Mouse (Mus musculus) forebrain, embryonic 14.5 days (tissue): Measurements from ENCODE around the gene Acox3. TPM values are rescaled to one million over a fixed set of nuclear protein-coding genes. Genes with fewer than 3 reads are reported as not detected.

Source experiments
- ATAC-seq: fragments of 200-750 bp; cut with Nextera tagmentation; 2 replicates; pipeline ENCODE4 v1.8.0; 2017; ENCODE audit warnings: mild to moderate bottlenecking, moderate library complexity
- DNase-seq: peaks from one replicate; pipeline ENCODE4 v3.0.0-alpha.2; 2015; ENCODE audit warnings: low spot score
- H3K27ac ChIP-seq: fragments of 300-500 bp; sonication (generic); 2 replicates; pipeline ENCODE4 v1.5.1; 2014; ENCODE audit warnings: low read depth, mild to moderate bottlenecking, control low read depth, low read length, moderate library complexity
- H3K27me3 ChIP-seq: fragments of 300-500 bp; sonication (generic); replicated peaks from 2 replicates; pipeline ENCODE4 v1.6.1; 2014; ENCODE audit warnings: low read length, control low read depth, mixed read lengths; ENCODE audit not compliant: control insufficient read depth, insufficient read depth
- H3K36me3 ChIP-seq: fragments of 300-500 bp; sonication (generic); 2 replicates; pipeline ENCODE4 v1.6.1; 2014; ENCODE audit warnings: low read length, control low read depth; ENCODE audit not compliant: control insufficient read depth, insufficient read depth
- H3K4me1 ChIP-seq: fragments of 300-500 bp; sonication (generic); 2 replicates; pipeline ENCODE4 v1.6.1; 2014; ENCODE audit warnings: antibody characterized with exemption, low read length, control low read depth; ENCODE audit not compliant: control insufficient read depth, insufficient read depth
- H3K4me2 ChIP-seq: fragments of 300-500 bp; sonication (generic); 2 replicates; pipeline ENCODE4 v1.6.1; 2014; ENCODE audit warnings: mild to moderate bottlenecking, control low read depth, low read length
- H3K4me3 ChIP-seq: fragments of 300-500 bp; sonication (generic); 2 replicates; pipeline ENCODE4 v1.5.1; 2014; ENCODE audit warnings: low read depth, low read length, control low read depth
- H3K9ac ChIP-seq: fragments of 300-500 bp; sonication (generic); 2 replicates; pipeline ENCODE4 v1.6.1; 2014; ENCODE audit warnings: mild to moderate bottlenecking, low read length, control low read depth, moderate library complexity
- H3K9me3 ChIP-seq: fragments of 300-500 bp; sonication (generic); replicated peaks from 2 replicates; pipeline ENCODE4 v1.6.1; 2016; ENCODE audit warnings: low read length, control low read depth, mixed read lengths; ENCODE audit not compliant: control insufficient read depth
- WGBS: fragments of 180-500 bp; shearing (Covaris S2); extraction: QIAGEN DNeasy Blood & Tissue Kit; methylation state at CpG from one replicate; pipeline ENCODE4 v1.1.7; 2014; 5-methylcytosine and 5-hydroxymethylcytosine counted together
- polyA plus RNA-seq: library from polyadenylated mRNA; unstranded; fragments of >200 nt; fragmentation: Nextera tagmentation; extraction: Ambion mirVana; gene quantifications from 2 replicates; pipeline ENCODE4 v1.2.1, GENCODE M21; 2014

Gene Acox3
- polyA plus RNA-seq = 14.5 and 15.2 TPM in 2 replicates

DNA sequence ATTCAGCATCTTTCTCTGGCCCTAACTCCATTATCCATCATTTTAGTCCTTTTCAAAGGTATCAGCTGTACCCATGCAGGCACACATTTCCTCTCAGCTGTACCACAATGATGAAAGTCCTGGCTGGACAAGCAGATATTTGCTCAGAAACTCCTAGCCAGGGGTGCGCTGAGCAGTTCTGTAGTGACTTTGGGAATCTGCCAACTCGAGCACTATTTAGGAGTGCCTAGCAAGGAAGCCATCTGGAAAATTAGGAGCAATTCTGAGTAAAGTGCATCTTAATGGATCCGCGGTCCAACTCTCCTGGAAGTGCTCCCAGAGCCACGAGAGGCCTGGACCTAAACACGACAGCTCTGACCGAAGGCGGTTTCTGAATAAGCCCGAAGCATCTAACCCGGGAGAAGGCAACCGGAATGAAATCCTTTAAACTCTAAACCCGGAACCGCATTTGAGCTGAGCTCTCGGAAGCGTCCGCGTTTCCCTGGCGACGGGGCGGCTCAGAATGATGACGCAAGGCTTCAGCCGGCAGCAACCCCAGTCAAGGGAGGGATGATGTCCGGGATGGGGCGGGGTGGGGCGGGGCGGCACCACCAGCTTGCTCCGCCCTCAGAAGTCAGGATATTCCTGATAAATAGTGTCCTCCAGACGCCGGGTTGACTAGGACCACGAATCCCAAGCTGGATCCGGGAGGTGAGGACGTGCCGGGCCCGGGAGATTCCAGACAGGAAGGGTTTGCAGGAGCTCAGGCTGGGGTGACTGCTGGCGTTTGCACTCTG lies at the start of gene Acox3:
Acox3 (plus strand) TSS at position 596 of the 776 bp plus-strand sequence.
- WGBS = under 1% methylated on average over 35 of the region's 35 CpGs
- no peaks in the 10 kb centered on the region for H3K36me3 ChIP-seq
- ATAC-seq (peak; percentile 97), DNase-seq (peak; percentile 98)
- peak within 1 kb of the TSS; percentile 84 for H3K4me2 ChIP-seq
- no peaks in the 10 kb centered on the region for H3K27me3 ChIP-seq
- no peaks in the 10 kb centered on the region for H3K9me3 ChIP-seq
- peak within 1 kb of the TSS; percentile 57 for H3K4me3 ChIP-seq
- H3K9ac ChIP-seq = peak within 1 kb of the TSS; percentile 64
- no peak within 1 kb of the TSS; the same call in 1 of the 2 replicates for H3K27ac ChIP-seq
- H3K4me1 ChIP-seq = peaks cover 12% of the 10 kb centered on the region

DNA sequence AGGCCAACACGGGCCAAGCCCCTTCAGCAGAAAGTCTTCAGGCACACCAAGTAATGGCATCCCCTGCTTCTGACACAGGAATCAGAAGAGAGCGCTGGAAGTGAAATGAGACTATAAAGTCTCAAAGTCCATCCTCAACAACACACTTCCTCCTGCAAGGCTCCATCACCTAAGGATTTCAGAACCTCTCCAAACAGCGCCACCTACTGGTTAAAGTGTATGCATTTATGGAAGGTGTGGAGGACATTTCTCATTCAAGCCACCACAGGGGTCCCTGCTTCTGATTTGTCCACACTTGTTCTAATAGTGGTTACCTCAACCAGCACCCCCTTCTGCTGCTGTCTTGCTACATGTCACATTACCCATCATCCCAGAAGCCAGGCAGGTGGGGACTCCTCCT lies 46.6 kb upstream of the Acox3 start:
- no peak overlapping the region for H3K9ac ChIP-seq
- DNase-seq (peak; percentile 16), ATAC-seq (no peak)
- no peaks in the 10 kb centered on the region for H3K9me3 ChIP-seq
- no peak overlapping the region for H3K27ac ChIP-seq
- H3K4me3 ChIP-seq = no peak overlapping the region
- no peaks in the 10 kb centered on the region for H3K4me1 ChIP-seq
- no peaks in the 10 kb centered on the region for H3K36me3 ChIP-seq
- no peak overlapping the region for H3K4me2 ChIP-seq
- WGBS = 69% methylated on average over 3 of the region's 3 CpGs
- H3K27me3 ChIP-seq = no peaks in the 10 kb centered on the region

DNA sequence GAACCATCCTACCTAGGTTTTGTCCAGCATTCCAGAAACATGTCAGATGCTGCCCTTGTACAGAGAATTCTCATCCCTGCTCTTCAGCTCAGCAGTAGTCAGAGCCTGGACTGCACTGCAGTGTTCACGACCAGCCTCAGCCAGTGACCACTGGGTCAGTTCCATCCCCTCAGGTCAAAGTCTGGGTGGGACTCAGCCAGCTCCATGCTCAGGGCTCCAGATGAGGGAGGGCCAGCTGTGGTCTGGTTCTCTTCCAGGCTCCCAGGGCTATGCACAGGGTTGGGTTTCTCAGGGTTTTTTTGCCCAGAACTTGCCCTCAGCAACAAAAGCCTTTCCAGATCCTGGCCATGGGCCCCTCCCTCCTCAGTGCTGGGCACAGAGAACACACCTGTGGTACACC lies 45.4 kb upstream of the Acox3 start:
- Histone ChIP-seq H3K27ac (no peak overlapping the region), H3K4me1 (no peaks in the 10 kb centered on the region), H3K27me3 (no peaks in the 10 kb centered on the region), H3K4me2 (no peak overlapping the region), H3K9me3 (no peaks in the 10 kb centered on the region), H3K36me3 (no peaks in the 10 kb centered on the region), H3K4me3 (no peak overlapping the region), H3K9ac (no peak overlapping the region)
- WGBS = 67% methylated on average over 1 of the region's 1 CpGs
- ATAC-seq (no peak), DNase-seq (no peak)

DNA sequence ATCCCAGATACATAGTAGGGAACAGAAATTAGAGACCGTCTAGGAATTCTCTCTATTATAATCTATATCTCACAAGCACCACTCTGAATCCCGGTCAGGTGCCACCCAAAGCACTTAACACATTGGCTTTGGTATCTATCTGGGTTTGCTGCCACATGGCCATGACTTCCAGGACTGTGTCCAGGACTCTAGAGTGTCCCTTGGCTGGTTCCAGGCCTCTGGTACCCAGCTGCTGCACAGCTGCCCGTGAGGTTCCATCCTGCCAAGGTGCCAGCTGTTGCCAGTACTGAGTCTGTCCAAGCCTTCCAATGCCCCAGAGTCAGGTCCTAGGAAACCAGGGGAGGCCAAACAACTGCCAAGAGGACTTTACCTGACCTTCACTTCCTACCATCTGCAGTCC lies 44.8 kb upstream of the Acox3 start:
- Histone ChIP-seq H3K27me3 (no peaks in the 10 kb centered on the region), H3K4me2 (no peak overlapping the region)

DNA sequence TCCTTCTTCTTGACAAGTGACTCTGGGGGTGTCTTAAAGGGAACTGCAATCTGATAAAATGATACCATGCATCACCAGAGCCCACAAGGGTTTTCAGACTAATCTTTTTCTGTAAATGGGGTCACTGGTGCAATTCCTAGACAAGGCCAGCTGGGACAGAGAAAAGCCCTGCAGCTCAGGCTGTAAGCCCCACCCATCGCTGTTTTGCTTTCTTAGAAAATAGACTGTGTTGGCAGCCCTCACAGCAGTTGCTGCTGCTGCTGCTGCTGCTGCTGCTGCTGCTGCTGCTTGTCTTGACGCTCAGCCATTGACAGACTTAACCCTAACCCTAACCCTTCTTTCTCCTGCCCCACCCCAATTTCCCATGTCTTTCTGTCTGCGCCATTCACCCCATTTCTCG lies 43.3 kb upstream of the Acox3 start:
- DNase-seq (no peak), ATAC-seq (no peak)
- Histone ChIP-seq H3K9ac (no peak overlapping the region), H3K27ac (no peak overlapping the region), H3K27me3 (no peaks in the 10 kb centered on the region), H3K36me3 (no peaks in the 10 kb centered on the region), H3K4me2 (no peak overlapping the region), H3K4me1 (no peaks in the 10 kb centered on the region), H3K9me3 (no peaks in the 10 kb centered on the region), H3K4me3 (no peak overlapping the region)
- 50% methylated on average over 4 of the region's 4 CpGs for WGBS

More for the DNA sequence above, 44.8 kb upstream of the Acox3 start:
- Histone ChIP-seq H3K9ac (no peak overlapping the region), H3K36me3 (no peaks in the 10 kb centered on the region), H3K9me3 (no peaks in the 10 kb centered on the region), H3K4me1 (no peaks in the 10 kb centered on the region), H3K27ac (no peak overlapping the region), H3K4me3 (no peak overlapping the region)
- no peak for ATAC-seq
- DNase-seq = no peak
- WGBS = 86% methylated on average over 3 of the region's 3 CpGs

DNA sequence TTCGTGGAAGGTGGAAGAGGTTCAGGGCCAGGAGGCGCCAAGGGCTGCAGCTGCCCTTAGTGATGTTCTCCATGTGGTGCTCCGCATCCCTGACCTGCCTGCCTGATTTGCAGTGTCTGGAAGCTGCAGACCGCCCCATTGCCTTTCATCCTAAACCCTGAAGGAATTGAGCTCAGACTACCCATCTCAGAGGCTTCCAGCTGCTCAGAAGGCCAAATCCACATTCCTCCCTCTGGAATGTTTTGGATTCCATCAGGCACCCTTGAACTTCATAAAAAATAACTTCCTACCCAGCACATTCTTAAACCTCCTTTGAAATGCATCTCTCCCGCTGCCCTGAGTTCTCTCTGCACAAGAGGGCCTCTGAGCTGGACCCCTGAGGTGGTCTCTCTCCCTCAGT lies 42.3 kb upstream of the Acox3 start:
- ATAC-seq (no peak), DNase-seq (no peak)
- 66% methylated on average over 5 of the region's 5 CpGs for WGBS
- Histone ChIP-seq H3K27ac (no peak overlapping the region), H3K4me2 (no peak overlapping the region), H3K9me3 (no peaks in the 10 kb centered on the region), H3K9ac (no peak overlapping the region), H3K4me1 (no peaks in the 10 kb centered on the region), H3K27me3 (no peaks in the 10 kb centered on the region), H3K4me3 (no peak overlapping the region), H3K36me3 (no peaks in the 10 kb centered on the region)

DNA sequence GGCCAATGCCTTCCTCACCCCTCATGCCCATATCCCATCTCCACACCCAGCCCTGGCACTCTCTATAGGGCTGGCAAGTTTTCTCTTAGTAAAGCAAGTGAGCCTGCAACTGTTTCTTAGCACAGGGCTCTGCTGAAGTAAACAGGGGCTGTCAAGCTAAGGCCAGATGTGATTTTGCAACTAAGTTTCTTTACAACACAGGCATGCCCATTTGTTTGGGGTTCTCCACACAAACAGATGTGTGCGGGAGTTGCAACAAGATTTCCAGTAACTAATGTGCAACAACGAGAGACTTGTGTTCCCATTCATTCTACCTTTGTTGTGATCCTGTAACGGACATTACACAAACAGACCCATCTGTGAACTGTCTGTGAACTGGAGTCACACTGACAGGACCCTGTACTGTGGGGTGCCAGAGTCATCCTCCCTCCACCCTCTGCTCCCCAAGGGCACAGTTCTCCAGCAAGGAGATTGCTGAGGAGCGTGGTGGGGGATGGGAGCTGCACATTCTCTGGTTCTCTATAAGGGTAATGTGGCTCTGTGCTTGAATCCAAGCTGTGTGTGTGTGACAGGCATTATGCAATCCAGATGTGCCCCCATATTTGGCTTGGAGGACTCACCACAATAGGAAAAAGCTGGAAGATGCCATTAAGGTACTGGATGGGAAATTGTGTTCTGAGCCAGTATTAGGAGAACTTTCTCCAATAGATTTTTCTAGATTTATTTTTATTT lies 41.6 kb upstream of the Acox3 start:
- Histone ChIP-seq H3K4me3 (no peak overlapping the region), H3K9me3 (no peaks in the 10 kb centered on the region), H3K4me1 (no peaks in the 10 kb centered on the region), H3K36me3 (no peaks in the 10 kb centered on the region), H3K27ac (no peak overlapping the region), H3K9ac (no peak overlapping the region), H3K27me3 (no peaks in the 10 kb centered on the region), H3K4me2 (no peak overlapping the region)
- no peak for ATAC-seq
- DNase-seq = no peak
- WGBS = 81% methylated on average over 4 of the region's 4 CpGs

DNA sequence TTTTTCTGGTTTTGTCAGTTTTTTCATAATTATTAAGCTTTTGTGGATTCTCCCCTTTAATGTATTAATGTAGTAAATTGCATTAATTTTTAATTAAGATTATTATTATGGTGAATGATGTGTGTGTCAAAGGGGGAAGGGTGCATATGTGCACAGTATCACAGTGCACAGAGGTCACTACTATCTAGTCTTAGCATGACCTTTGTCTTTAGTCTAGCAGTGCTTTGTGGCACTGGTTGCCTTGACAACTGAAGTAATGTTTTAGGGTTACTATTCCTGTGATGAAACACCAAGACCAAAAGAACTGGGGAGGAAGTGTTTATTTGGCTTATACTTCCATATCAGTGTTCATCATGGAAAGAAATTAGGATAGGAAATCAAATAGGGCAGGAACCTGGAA lies 36.7 kb upstream of the Acox3 start:
- Histone ChIP-seq H3K9ac (no peak overlapping the region), H3K4me2 (no peak overlapping the region), H3K4me1 (no peaks in the 10 kb centered on the region), H3K27ac (no peak overlapping the region), H3K9me3 (no peaks in the 10 kb centered on the region), H3K36me3 (no peaks in the 10 kb centered on the region), H3K27me3 (no peaks in the 10 kb centered on the region), H3K4me3 (no peak overlapping the region)
- ATAC-seq = no peak
- no peak for DNase-seq
